Mouse (Mus musculus) ES-Bruce4 (cell line): Measurements from ENCODE around the gene Sox5.

ENCODE experiments used
- CTCF ChIP-seq: IDR thresholded peaks from one replicate; pipeline ENCODE4 v1.8.1; 2011; ENCODE audit warnings: low read depth, low read length
- EP300 ChIP-seq: IDR thresholded peaks from 2 replicates; pipeline ENCODE4 v1.6.1; 2011; ENCODE audit warnings: low read depth, low read length; ENCODE audit not compliant: insufficient read depth
- POLR2A ChIP-seq: IDR thresholded peaks from one replicate; pipeline ENCODE4 v1.8.1; 2011; ENCODE audit warnings: low read length; ENCODE audit not compliant: insufficient read depth

- TF ChIP-seq POLR2A (no peak), EP300 (no peak), CTCF (no peak)
Measured at GRCm38 (mm10) chr6:144641888-144642287, 139.9 kb downstream of the Sox5 start.
